Mouse (Mus musculus): ENCODE results near the gene Wdr43. TPM values are rescaled to one million over a fixed set of nuclear protein-coding genes. Genes with fewer than 3 reads are reported as not detected.

Wdr43 gene
- polyA plus RNA-seq, 2 experiments, result 26.2 to 45.5 TPM

DNA sequence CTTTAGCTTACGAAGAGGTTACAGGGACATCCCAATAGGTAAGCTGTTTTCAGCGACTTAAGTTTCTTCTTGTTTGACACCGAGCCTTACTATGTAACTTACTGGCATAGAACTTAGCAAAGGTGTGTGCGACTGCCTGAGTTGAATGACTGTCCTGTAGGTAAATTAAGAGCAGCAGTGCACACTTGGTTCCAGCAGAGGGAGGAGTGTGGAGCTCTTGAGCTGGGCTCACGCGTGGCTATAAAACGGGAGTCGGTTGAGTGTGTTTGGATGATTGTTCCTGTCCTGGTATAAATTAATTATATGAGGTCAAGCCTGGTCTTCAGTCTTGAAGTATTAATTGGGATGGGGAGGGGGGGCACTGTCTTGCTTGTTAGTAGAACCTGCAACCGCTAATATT is 34.3 kb downstream of the Wdr43 start:
- H3K9ac ChIP-seq (replicated peaks), result no peak overlapping the region
- H3K4me2 ChIP-seq (ENCODE audit: low read depth), result no peak overlapping the region
- no peak for DNase-seq (ENCODE audit: low read depth in 3 of 3, low spot score in 3 of 3)
- H3K4me3 ChIP-seq (ENCODE audit: insufficient read depth in 1 of 2, low read depth in 2 of 2, low read length in 2 of 2), result no peak overlapping the region
- H3K9me3 ChIP-seq (ENCODE audit: control insufficient read depth, low read length), result no peaks in the 10 kb centered on the region
- TF ChIP-seq EP300 (IDR thresholded peaks at IDR 0.05; ENCODE audit: low read depth) (no peak), CTCF (IDR thresholded peaks at IDR 0.05; ENCODE audit: low read depth) (no peak; the same call in 1 of the 2 replicates)
- no peaks in the 10 kb centered on the region for H3K4me1 ChIP-seq (replicated peaks; ENCODE audit: control insufficient read depth in 2 of 2, insufficient read depth in 2 of 2, low read length in 1 of 2)
- ATAC-seq (ENCODE audit: insufficient read depth), result no peak
- peaks cover 49% of the 10 kb centered on the region for H3K36me3 ChIP-seq (replicated peaks; ENCODE audit: control insufficient read depth, insufficient read depth, low read depth)
- 82% methylated on average over 9 of the region's 9 CpGs for WGBS (ENCODE audit: insufficient replicate concordance)
- no peaks in the 10 kb centered on the region for H3K27me3 ChIP-seq (ENCODE audit: control insufficient read depth, insufficient read depth, low read length)
- no peak overlapping the region for H3K27ac ChIP-seq

DNA sequence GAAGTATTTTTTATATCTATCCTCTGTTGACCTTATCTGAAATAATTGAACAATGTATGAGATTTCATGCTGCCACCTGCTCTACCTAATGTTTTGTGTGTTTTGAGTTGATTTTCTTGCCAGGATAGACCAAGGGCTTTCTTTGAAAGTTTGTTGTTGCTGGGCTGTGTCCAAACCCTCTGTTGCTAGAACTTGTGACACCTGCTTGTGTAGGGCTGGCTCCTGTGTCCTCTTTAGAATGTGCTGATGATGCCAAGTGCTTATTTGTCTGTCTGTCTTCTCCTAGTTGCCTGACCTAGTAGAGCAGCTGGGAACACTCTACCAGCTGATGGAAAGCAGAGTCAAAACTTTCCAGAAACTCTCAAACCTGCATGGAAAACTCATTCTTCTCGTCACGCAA is 36.8 kb downstream of the Wdr43 start:
- Histone ChIP-seq H3K27me3 (ENCODE audit: control insufficient read depth, insufficient read depth, low read length) (no peaks in the 10 kb centered on the region), H3K4me1 (replicated peaks; ENCODE audit: control insufficient read depth in 2 of 2, insufficient read depth in 2 of 2, low read length in 1 of 2) (no peaks in the 10 kb centered on the region), H3K9ac (replicated peaks) (no peak overlapping the region), H3K4me2 (ENCODE audit: low read depth) (no peak overlapping the region), H3K9me3 (ENCODE audit: control insufficient read depth, low read length) (no peaks in the 10 kb centered on the region), H3K4me3 (ENCODE audit: insufficient read depth in 1 of 2, low read depth in 2 of 2, low read length in 2 of 2) (no peak overlapping the region), H3K27ac (no peak overlapping the region), H3K36me3 (replicated peaks; ENCODE audit: control insufficient read depth, insufficient read depth, low read depth) (peaks cover 52% of the 10 kb centered on the region)
- DNase-seq (ENCODE audit: low read depth in 3 of 3, low spot score in 3 of 3), result no peak
- WGBS (ENCODE audit: insufficient replicate concordance), result 82% methylated on average over 2 of the region's 2 CpGs
- TF ChIP-seq EP300 (IDR thresholded peaks at IDR 0.05; ENCODE audit: low read depth) (no peak), CTCF (IDR thresholded peaks at IDR 0.05; ENCODE audit: low read depth) (no peak)
- no peak for ATAC-seq (ENCODE audit: insufficient read depth)

GRCm38 (mm10) chr17:71652934-71653333 is 37.2 kb downstream of the Wdr43 start:
- Histone ChIP-seq H3K9me3 (ENCODE audit: control insufficient read depth, low read length) (no peaks in the 10 kb centered on the region), H3K4me1 (replicated peaks; ENCODE audit: control insufficient read depth in 2 of 2, insufficient read depth in 2 of 2, low read length in 1 of 2) (no peaks in the 10 kb centered on the region), H3K27ac (no peak overlapping the region), H3K4me2 (ENCODE audit: low read depth) (no peak overlapping the region), H3K4me3 (ENCODE audit: insufficient read depth in 1 of 2, low read depth in 2 of 2, low read length in 2 of 2) (no peak overlapping the region), H3K9ac (replicated peaks) (no peak overlapping the region), H3K36me3 (replicated peaks; ENCODE audit: control insufficient read depth, insufficient read depth, low read depth) (peaks cover 53% of the 10 kb centered on the region), H3K27me3 (ENCODE audit: control insufficient read depth, insufficient read depth, low read length) (no peaks in the 10 kb centered on the region)
- DNase-seq (ENCODE audit: low read depth in 3 of 3, low spot score in 3 of 3) (no peak), ATAC-seq (ENCODE audit: insufficient read depth) (no peak)
- WGBS (ENCODE audit: insufficient replicate concordance), result 76% methylated on average over 5 of the region's 5 CpGs
- TF ChIP-seq EP300 (IDR thresholded peaks at IDR 0.05; ENCODE audit: low read depth) (no peak), CTCF (IDR thresholded peaks at IDR 0.05; ENCODE audit: low read depth) (no peak)

DNA sequence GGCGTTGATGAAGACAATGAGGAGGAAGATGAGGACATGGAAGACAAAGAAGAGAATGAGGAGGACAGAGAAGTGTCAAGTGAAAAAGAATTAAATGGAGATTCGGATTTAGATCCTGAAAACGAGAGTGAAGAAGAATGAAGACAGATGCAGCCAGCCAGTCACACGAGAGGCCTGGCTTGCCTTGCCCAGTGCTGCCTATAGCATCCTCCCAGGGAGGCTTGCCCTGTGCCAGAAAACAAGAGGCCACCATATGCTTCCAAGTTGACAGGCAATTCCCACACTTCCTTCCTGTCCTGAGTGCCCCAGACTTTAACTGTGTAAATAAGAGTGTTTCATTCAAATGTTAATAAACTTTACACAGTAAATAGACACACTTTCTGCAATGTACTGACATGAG is 41.8 kb downstream of the Wdr43 start:
- Histone ChIP-seq H3K4me1 (replicated peaks; ENCODE audit: control insufficient read depth in 2 of 2, insufficient read depth in 2 of 2, low read length in 1 of 2) (peaks cover 0 to 5% of the 10 kb centered on the region in 2 experiments; a peak in 1 of 4 replicates), H3K27me3 (ENCODE audit: control insufficient read depth, insufficient read depth, low read length) (no peaks in the 10 kb centered on the region), H3K27ac (no peak overlapping the region), H3K4me2 (ENCODE audit: low read depth) (no peak overlapping the region), H3K9me3 (ENCODE audit: control insufficient read depth, low read length) (no peaks in the 10 kb centered on the region), H3K9ac (replicated peaks) (no peak overlapping the region), H3K36me3 (replicated peaks; ENCODE audit: control insufficient read depth, insufficient read depth, low read depth) (peaks cover 27% of the 10 kb centered on the region), H3K4me3 (ENCODE audit: insufficient read depth in 1 of 2, low read depth in 2 of 2, low read length in 2 of 2) (no peak overlapping the region)
- ATAC-seq (ENCODE audit: insufficient read depth) (no peak), DNase-seq (ENCODE audit: low read depth in 3 of 3, low spot score in 3 of 3) (no peak)
- 64% methylated on average over 4 of the region's 4 CpGs for WGBS (ENCODE audit: insufficient replicate concordance)
- TF ChIP-seq EP300 (IDR thresholded peaks at IDR 0.05; ENCODE audit: low read depth) (no peak), CTCF (IDR thresholded peaks at IDR 0.05; ENCODE audit: low read depth) (no peak)

DNA sequence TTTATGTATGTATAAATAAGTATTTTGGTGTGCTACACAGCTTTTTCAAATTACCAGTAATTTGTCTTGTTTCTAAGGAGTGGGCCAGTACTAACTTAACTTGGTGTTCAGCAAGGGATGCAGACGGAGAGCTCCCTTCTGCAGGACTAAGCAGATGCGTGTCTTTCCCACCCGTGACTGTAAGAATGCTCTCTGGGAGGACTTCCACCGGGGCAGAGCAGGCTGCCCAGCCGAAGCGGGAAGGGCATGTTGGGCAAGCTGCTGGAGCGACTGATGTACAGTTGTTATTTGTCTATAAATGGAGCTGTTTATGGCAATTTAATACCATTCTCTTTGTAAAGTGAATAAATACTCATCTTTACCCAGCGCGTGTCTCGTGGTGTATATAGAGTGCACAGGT is 43.0 kb downstream of the Wdr43 start:
- Histone ChIP-seq H3K9me3 (ENCODE audit: control insufficient read depth, low read length) (no peaks in the 10 kb centered on the region), H3K27ac (no peak overlapping the region), H3K36me3 (replicated peaks; ENCODE audit: control insufficient read depth, insufficient read depth, low read depth) (peaks cover 19% of the 10 kb centered on the region), H3K4me3 (ENCODE audit: insufficient read depth in 1 of 2, low read depth in 2 of 2, low read length in 2 of 2) (no peak overlapping the region), H3K27me3 (ENCODE audit: control insufficient read depth, insufficient read depth, low read length) (no peaks in the 10 kb centered on the region), H3K4me1 (replicated peaks; ENCODE audit: control insufficient read depth in 2 of 2, insufficient read depth in 2 of 2, low read length in 1 of 2) (peaks cover 0 to 5% of the 10 kb centered on the region in 2 experiments; a peak in 1 of 4 replicates), H3K4me2 (ENCODE audit: low read depth) (no peak overlapping the region), H3K9ac (replicated peaks) (no peak overlapping the region)
- ATAC-seq (ENCODE audit: insufficient read depth) (no peak), DNase-seq (ENCODE audit: low read depth in 3 of 3, low spot score in 3 of 3) (no peak)
- TF ChIP-seq EP300 (IDR thresholded peaks at IDR 0.05; ENCODE audit: low read depth), result no peak
- no peak for TF ChIP-seq CTCF (IDR thresholded peaks at IDR 0.05; ENCODE audit: low read depth)
- 77% methylated on average over 10 of the region's 10 CpGs for WGBS (ENCODE audit: insufficient replicate concordance)
